Mouse (Mus musculus): ENCODE measurements around the gene Gm45623.

Gene Gm45623

DNA sequence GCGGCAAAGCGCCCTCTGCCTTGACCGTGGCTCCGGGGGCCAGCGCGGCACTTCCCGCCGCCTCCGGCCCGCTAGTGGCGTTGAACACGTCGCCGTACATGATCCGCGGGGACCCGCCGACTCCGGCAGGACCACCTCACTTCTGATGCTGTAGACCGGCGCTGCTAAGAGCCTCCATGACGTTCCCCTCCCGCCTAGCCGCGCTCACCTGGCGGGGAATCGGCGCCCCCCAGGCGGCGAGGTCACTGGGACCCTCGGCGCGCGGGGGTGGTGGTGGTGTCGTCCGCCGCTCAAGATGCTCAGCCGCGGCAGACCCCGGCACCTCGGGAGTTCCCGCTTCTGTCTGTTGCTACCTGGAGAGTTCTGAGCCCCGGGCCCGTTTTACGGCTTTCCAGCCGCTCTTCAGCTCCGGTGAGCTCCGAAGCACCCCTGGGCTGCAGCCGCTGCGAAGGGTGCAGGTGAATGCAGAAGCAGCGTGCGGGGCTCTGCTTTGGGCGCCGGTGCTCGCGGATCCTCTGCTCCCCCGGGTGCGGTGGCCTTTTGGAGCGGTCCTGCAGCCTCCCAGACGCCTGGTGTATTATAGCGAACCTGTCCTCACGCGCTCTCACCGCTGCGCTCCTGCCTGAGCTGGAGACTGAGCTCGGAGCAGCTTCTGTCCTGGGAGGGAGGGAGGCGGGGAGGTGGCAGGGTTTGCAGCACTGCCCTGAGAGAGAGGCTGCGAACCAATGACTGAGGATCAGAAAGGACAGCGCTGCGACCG, at the start of gene Gm45623:
Gene Gm45623 (minus strand): TSS at position 636 of the 760 bp plus-strand sequence.
- ATAC-seq (ENCODE audit: low TSS enrichment): 0 out of 2 replicates have a peak, but pooled peaks have one; percentile 28

GRCm38 (mm10) chr13:56797459-56797858, 43.8 kb upstream of the Gm45623 start:
- no peak for ATAC-seq (ENCODE audit: low TSS enrichment)

DNA sequence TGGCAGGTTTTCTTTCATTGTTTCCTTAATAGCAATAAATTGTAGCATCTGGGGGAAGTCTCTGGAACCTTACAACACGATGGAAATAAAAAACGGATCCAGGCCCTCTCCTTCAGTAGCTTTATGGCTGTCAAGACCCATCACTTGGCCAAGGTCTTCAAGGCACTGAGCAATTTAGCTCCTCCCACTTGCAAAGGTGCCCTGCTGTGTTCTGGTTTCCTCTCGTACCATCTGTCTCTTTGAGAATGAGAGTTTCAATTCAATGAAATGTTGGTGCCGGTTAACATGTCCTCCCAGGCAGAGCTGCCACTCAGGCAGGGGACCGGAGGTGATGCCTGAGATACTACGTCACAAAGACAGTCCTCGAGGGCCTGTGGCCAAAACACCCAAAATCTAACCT, 41.9 kb upstream of the Gm45623 start:
- ATAC-seq (ENCODE audit: low TSS enrichment): no peak

- no peak for ATAC-seq (ENCODE audit: low TSS enrichment)
Measured at GRCm38 (mm10) chr13:56794441-56794840, 40.8 kb upstream of the Gm45623 start.

- no peak for ATAC-seq (ENCODE audit: low TSS enrichment)
Measured at GRCm38 (mm10) chr13:56792844-56793243, 39.2 kb upstream of the Gm45623 start.

- ATAC-seq (ENCODE audit: low TSS enrichment): peak; percentile 92
Measured at GRCm38 (mm10) chr13:56790683-56791082, 37.1 kb upstream of the Gm45623 start.

DNA sequence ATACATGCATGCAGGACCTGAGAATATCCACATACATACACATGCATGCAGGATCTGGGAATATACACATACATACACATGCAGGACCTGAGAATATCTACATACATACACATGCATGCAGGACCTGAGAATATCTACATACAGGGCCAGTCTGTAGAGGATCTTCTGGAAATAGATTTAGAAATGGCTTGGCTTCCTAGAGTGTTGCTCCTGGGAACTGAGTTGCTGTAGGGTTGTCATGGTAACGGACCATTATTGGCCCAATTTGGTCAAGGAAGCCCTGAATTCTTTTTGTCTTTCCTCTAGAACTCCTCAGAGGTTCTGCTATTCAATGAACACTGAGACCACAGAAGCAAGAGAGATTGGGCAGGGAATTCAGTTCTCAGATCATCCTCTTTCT, 29.0 kb upstream of the Gm45623 start:
- peak; percentile 56; the same call in 1 of the 2 replicates for ATAC-seq (ENCODE audit: low TSS enrichment)

DNA sequence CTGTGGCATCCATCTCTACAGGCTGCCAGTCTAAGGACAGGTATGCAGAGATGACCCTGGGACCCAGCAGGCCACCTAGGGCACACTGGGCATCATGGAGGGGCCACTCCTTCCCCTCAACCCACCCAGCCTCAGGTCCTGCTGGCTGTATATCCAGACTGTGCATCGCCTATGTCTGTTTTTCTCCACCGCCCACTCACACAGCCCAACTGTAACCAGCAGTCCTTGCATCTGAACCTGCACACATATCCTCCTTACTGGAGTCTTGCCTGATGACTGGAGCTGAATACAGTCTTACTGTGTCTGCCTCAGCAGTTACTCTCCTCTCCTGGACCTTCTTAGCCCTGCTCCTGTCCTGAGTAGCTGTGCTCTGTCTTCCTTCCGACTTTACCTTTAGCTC, 28.1 kb upstream of the Gm45623 start:
- ATAC-seq (ENCODE audit: low TSS enrichment): peak; percentile 65

- ATAC-seq (ENCODE audit: low TSS enrichment): peak; percentile 39; the same call in 1 of the 2 replicates
Measured at GRCm38 (mm10) chr13:56780746-56781469, 27.3 kb upstream of the Gm45623 start.

- no peak for ATAC-seq (ENCODE audit: low TSS enrichment)
Measured at GRCm38 (mm10) chr13:56774304-56774703, 20.7 kb upstream of the Gm45623 start.

DNA sequence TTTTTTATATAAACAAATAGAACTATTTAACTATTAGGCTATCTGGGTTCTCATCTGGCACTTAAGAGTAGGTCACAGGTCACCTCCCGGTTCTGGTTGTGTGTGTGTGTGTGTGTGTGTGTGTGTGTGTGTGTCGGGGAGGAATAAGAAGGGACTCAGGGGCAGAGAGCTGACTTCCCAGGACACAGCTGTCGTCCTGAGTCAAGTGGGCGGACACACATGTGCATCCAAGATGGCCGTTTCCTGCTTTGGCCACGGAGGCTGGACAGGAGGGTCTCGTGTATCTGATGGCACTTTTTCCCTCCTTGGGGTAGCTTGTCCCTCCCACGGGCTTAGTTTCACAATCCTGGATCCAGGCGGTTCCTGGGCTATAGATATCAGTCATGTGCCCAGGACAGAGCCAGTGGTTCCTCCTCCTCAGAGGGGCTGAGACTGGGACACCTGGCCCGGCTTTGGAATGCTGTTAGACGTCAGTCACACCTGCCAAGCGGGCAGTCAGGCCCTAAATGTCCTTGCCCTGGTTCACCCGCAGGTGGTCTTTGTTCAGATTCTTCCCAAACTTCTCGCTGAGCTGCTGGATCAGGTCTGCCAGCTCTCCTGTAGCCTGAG, 19.7 kb upstream of the Gm45623 start:
- no peak for ATAC-seq (ENCODE audit: low TSS enrichment)

DNA sequence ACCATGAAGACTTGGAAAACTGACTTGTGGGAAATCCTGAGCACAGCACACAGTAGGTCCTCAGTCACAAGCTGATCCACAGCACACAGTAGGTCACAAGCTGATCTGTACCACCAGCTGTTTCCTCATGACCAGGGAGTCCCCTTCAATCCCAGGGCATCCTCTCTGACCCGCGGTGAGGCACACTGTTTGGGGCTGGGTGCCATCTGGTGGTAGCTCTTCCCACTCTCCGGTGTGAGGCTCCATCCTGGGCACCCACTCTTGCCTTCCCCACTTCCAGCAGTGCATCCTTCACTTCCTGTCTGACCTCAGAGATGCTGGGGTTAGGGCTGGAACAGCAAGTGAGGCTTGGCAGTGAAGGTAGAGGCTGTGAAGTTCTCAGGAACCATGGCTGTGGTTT, 19.0 kb upstream of the Gm45623 start:
- ATAC-seq (ENCODE audit: low TSS enrichment): 0 out of 2 replicates have a peak, but pooled peaks have one; percentile 53

GRCm38 (mm10) chr13:56770786-56771185, 17.2 kb upstream of the Gm45623 start:
- ATAC-seq (ENCODE audit: low TSS enrichment): no peak

DNA sequence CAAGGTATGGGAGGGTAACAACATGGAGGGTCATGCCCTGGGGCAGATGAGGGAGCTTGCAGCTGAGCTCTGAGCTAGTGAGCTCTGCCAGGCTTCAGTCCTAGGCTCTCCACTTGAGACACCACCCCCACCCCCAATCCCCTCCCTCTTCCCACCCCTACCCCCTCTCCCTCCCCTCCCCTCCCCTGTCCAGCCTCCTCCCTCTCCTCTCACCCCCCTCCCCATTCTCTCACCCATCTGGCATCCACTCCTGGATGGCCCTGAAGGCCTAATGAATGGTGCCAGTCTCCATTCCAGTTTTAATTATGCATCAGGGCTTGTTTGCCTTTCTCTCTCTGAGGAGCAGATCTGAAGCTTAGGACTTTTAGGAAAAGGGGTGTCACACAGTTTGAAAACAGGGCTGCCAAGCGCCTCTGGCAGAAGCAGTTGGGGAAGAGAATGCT, 16.5 kb upstream of the Gm45623 start:
- peak; percentile 39; the same call in 1 of the 2 replicates for ATAC-seq (ENCODE audit: low TSS enrichment)

- ATAC-seq (ENCODE audit: low TSS enrichment): no peak
Measured at GRCm38 (mm10) chr13:56769431-56769830, 15.8 kb upstream of the Gm45623 start.

DNA sequence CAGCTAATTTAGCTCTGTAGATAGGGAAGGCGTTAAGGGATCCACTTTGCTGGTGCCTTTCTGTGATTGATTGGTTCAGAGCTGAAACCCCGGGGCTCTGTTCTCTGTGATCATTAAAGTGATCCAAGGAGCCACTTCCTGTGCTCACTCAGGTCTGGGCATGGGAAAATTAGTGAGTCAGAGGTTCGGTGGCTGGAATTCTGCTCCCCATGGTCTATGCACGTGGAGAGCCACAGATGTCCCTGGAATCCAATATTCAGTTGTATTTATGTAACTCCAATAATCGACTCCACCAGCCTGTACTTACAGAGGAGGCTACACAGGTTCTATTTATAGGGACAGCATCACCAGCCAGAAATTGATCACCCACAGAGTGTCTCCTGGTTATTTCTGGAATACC, 12.6 kb upstream of the Gm45623 start:
- ATAC-seq (ENCODE audit: low TSS enrichment): peak; percentile 46; the same call in 1 of the 2 replicates

- 0 out of 2 replicates have a peak, but pooled peaks have one; percentile 8 for ATAC-seq (ENCODE audit: low TSS enrichment)
Measured at GRCm38 (mm10) chr13:56765284-56766032, 11.8 kb upstream of the Gm45623 start.

GRCm38 (mm10) chr13:56762446-56763229, 9.0 kb upstream of the Gm45623 start:
- ATAC-seq (ENCODE audit: low TSS enrichment): no peak

DNA sequence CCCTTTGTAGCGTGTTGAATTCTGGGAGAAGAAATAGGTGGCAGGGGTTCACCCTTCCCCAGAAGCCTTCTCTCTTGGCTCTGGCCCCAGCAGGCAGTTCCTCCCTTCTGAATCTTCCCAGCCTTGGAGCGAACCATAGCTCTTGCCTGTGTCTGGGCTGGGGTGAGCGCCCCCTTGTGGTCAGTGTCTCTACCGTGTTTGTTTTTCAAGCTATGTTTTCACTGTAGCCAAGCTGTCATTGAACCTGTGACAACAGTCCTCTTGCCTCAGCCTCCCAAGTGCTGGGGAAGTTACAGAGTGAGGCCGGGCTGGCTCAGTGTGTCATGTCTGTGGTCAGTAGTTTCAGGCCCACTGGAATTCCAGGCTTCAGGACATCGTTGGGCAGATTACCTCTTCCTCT, 4.9 kb upstream of the Gm45623 start:
- peak; percentile 60 for ATAC-seq (ENCODE audit: low TSS enrichment)

DNA sequence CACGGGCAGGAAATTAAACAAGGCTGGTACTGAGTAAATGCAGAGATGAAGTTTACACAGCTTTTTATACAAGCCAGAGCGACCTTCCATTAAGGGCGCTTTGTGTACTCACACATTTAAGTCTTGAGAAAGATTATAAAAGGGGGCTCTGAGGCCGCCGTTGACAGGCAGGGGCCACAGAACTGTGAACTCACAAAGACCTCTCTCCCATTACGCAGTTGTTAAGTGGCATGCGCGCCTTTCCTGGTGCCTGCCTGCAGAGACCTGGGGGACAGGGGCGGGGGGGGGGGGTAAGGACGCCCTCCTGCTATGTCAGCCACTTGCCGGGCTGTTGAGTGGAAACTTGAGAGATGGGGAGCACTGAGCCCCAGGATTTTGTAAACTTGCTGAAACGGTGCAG, 3.6 kb upstream of the Gm45623 start:
- no peak for ATAC-seq (ENCODE audit: low TSS enrichment)

- ATAC-seq (ENCODE audit: low TSS enrichment): no peak
Measured at GRCm38 (mm10) chr13:56755871-56756270, 2.2 kb upstream of the Gm45623 start.

All from frontal cortex, adult (tissue).